ENCODE assay signal across 8 mouse cellular contexts in genomic region chr10:81174617-81175344, GRCm38 (mm10). TPM values are rescaled to one million over a fixed set of nuclear protein-coding genes. Genes with fewer than 3 reads are reported as not detected.
A peak's percentile ranks its signal among the peaks of the same experiment; 100 is the strongest.
DNase-seq lines count a peak whose midpoint lies in the region; ATAC-seq and TF ChIP-seq lines count a peak whose summit lies in the region.

No protein-coding gene starts in this region.

- TF ChIP-seq CTCF in MEL (IDR thresholded peaks at IDR 0.05 in 2 of 3, conservative IDR thresholded peaks at IDR 0.05 in 1 of 3; ENCODE audit: control insufficient read depth in 1 of 3, insufficient read depth in 1 of 3, low read depth in 2 of 3, low read length in 3 of 3, poor library complexity in 1 of 3, severe bottlenecking in 1 of 3) = peak; percentile 94 to 97 (median 95)
- peak; percentile 100 for TF ChIP-seq CTCF in lung, adult 2 months (IDR thresholded peaks at IDR 0.05; ENCODE audit: insufficient read depth, low read length)
- TF ChIP-seq CTCF in testis, adult 2 months (IDR thresholded peaks at IDR 0.05; ENCODE audit: control insufficient read depth, insufficient read depth, insufficient replicate concordance, low read depth, low read length) = peak; percentile 94; the same call in 1 of the 2 replicates

- H3K4me1 ChIP-seq in MEL (ENCODE audit: control insufficient read depth in 1 of 2, insufficient read depth in 2 of 2, low read length in 2 of 2) = peaks cover 0 to 28% of the 10 kb centered on the region in 2 experiments; a peak in 3 of 4 replicates
- peaks cover 54% of the 10 kb centered on the region for H3K4me1 ChIP-seq in forebrain, embryonic 15.5 days
- peaks cover 21% of the 10 kb centered on the region for H3K4me1 ChIP-seq in lung, adult 2 months (ENCODE audit: control insufficient read depth, insufficient read depth, low read length)
- H3K4me1 ChIP-seq in neural tube, embryonic 14.5 days (ENCODE audit: control insufficient read depth, insufficient read depth, low read length) = peaks cover 17% of the 10 kb centered on the region
- H3K4me1 ChIP-seq in testis, adult 2 months (ENCODE audit: control insufficient read depth, insufficient read depth, low read length) = peaks cover 24% of the 10 kb centered on the region

- peak overlapping the region; percentile 59 for H3K9ac ChIP-seq in MEL (ENCODE audit: control insufficient read depth, low read depth, low read length, poor library complexity, severe bottlenecking)
- H3K9ac ChIP-seq in forebrain, embryonic 15.5 days (replicated peaks) = peak overlapping the region; percentile 54
- peak overlapping the region; percentile 68 for H3K9ac ChIP-seq in neural tube, embryonic 14.5 days (replicated peaks; ENCODE audit: low read depth, low read length)

- peak overlapping the region; percentile 55 for H3K4me2 ChIP-seq in forebrain, embryonic 15.5 days (replicated peaks)
- peak overlapping the region; percentile 72 for H3K4me2 ChIP-seq in neural tube, embryonic 14.5 days (ENCODE audit: low read depth, low read length)

- WGBS in forebrain, embryonic 15.5 days = 1% methylated on average over 29 of the region's 29 CpGs
- 6% methylated on average over 29 of the region's 29 CpGs for WGBS in lung, adult 2 months
- WGBS in neural tube, embryonic 14.5 days = 1% methylated on average over 29 of the region's 29 CpGs

- peak in 1 of 2 experiments; percentile 25; a peak in 1 of 4 replicates for TF ChIP-seq POLR2A in MEL (IDR thresholded peaks at IDR 0.05; ENCODE audit: control insufficient read depth in 1 of 2, insufficient read depth in 1 of 2, low read depth in 1 of 2, low read length in 2 of 2, poor library complexity in 1 of 2)
- peak; percentile 41; the same call in 1 of the 2 replicates for TF ChIP-seq POLR2A in lung, adult 2 months (IDR thresholded peaks at IDR 0.05; ENCODE audit: borderline replicate concordance, extremely low read depth, low read depth, low read length)
- TF ChIP-seq POLR2A in testis, adult 2 months (IDR thresholded peaks at IDR 0.05; ENCODE audit: control insufficient read depth, low read depth, low read length) = no peak

- peaks cover 5 to 18% of the 10 kb centered on the region in 2 experiments for H3K36me3 ChIP-seq in MEL (ENCODE audit: control insufficient read depth in 1 of 2, insufficient read depth in 2 of 2, low read length in 2 of 2)
- peaks cover 23% of the 10 kb centered on the region for H3K36me3 ChIP-seq in forebrain, embryonic 15.5 days
- peaks cover 23% of the 10 kb centered on the region for H3K36me3 ChIP-seq in neural tube, embryonic 14.5 days (ENCODE audit: control insufficient read depth, insufficient read depth, low read length)
- H3K36me3 ChIP-seq in testis, adult 2 months (ENCODE audit: control insufficient read depth, insufficient read depth, low read length) = no peaks in the 10 kb centered on the region; the same call in none of the 2 replicates

- H3K27ac ChIP-seq in MEL (ENCODE audit: control insufficient read depth, low read depth, low read length) = peak overlapping the region; percentile 80
- H3K27ac ChIP-seq in forebrain, embryonic 15.5 days (replicated peaks) = peak overlapping the region; percentile 92
- H3K27ac ChIP-seq in neural tube, embryonic 14.5 days (ENCODE audit: low read depth, low read length) = peak overlapping the region; percentile 96
- H3K27ac ChIP-seq in testis, adult 2 months (ENCODE audit: control insufficient read depth, insufficient read depth, low read depth, low read length) = peak overlapping the region; percentile 65

- H3K4me3 ChIP-seq in MEL (ENCODE audit: control insufficient read depth in 1 of 2, insufficient read depth in 1 of 2, low read depth in 2 of 2, low read length in 2 of 2) = peak overlapping the region; percentile 58 to 66
- peak overlapping the region; percentile 36 for H3K4me3 ChIP-seq in forebrain, embryonic 15.5 days
- H3K4me3 ChIP-seq in lung, adult 2 months (replicated peaks; ENCODE audit: extremely low read depth, low read depth, low read length) = peak overlapping the region; percentile 47
- H3K4me3 ChIP-seq in neural tube, embryonic 14.5 days (ENCODE audit: low read depth, low read length) = peak overlapping the region; percentile 32
- H3K4me3 ChIP-seq in testis, adult 2 months (ENCODE audit: control insufficient read depth, low read depth, low read length) = peak overlapping the region; percentile 45

- ATAC-seq in forebrain, embryonic 15.5 days (replicated peaks) = peak; percentile 64
- peak; percentile 69 for ATAC-seq in neural tube, embryonic 14.5 days (ENCODE audit: low read depth)

- intact Hi-C loops in heart, postnatal 25 days (cut with DNase I) = loop anchor here (5.0 kb wide), 2 partner anchors 87 to 157 kb away; no protein-coding TSS in a partner anchor

- peak in 1 of 2 experiments; percentile 18; a peak in 1 of 4 replicates for TF ChIP-seq EP300 in MEL (IDR thresholded peaks at IDR 0.05; ENCODE audit: low read depth in 1 of 2, low read length in 2 of 2)

- H3K79me2 ChIP-seq in MEL (ENCODE audit: control insufficient read depth, insufficient read depth, low read length, poor library complexity) = peaks cover 33% of the 10 kb centered on the region

- TF ChIP-seq RAD21 in MEL (IDR thresholded peaks at IDR 0.05; ENCODE audit: low read depth, low read length) = peak; percentile 91

- no peaks in the 10 kb centered on the region for H3K9me3 ChIP-seq in MEL (replicated peaks; ENCODE audit: insufficient read depth, low read length)
- no peaks in the 10 kb centered on the region for H3K9me3 ChIP-seq in forebrain, embryonic 15.5 days
- H3K9me3 ChIP-seq in neural tube, embryonic 14.5 days (ENCODE audit: control insufficient read depth, low read length) = no peaks in the 10 kb centered on the region

- H3K27me3 ChIP-seq in MEL (ENCODE audit: control insufficient read depth in 1 of 2, insufficient read depth in 2 of 2, low read length in 2 of 2) = no peaks in the 10 kb centered on the region
- no peaks in the 10 kb centered on the region for H3K27me3 ChIP-seq in forebrain, embryonic 15.5 days
- H3K27me3 ChIP-seq in neural tube, embryonic 14.5 days (ENCODE audit: control insufficient read depth, insufficient read depth, low read length) = no peaks in the 10 kb centered on the region
- no peaks in the 10 kb centered on the region for H3K27me3 ChIP-seq in testis, adult 2 months (ENCODE audit: control insufficient read depth, insufficient read depth, low read length)

- DNase-seq in MEL (ENCODE audit: low read depth, low spot score) = peak; percentile 94
- peak; percentile 90 to 95 for DNase-seq in cerebellum, adult 18-20 months
- DNase-seq in heart, postnatal 25 days (ENCODE audit: low spot score) = peak; percentile 77
- peak; percentile 81 to 93 for DNase-seq in layer of hippocampus, adult 18-20 months (ENCODE audit: low spot score in 2 of 2)
- DNase-seq in lung, adult 2 months = peak; percentile 88

RNA-seq across cellular contexts. Expression of gene Eef2, which starts 1.6 kb away (rescaled TPM):
- total RNA-seq in MEL (2012; rRNA removed) = 2,850 and 2,863 TPM in 2 replicates
- 1,000 to 10,000 TPM; 3,442 to 4,586 TPM for polyA plus RNA-seq in MEL (2012; ENCODE audit: insufficient read depth in 1 of 2, insufficient read length in 2 of 2, low read depth in 1 of 2, low replicate concordance in 2 of 2, missing spikeins in 1 of 2)
- 633 and 637 TPM in 2 replicates for polyA plus RNA-seq in forebrain, embryonic 15.5 days (2015; fragmentation: Nextera tagmentation; extraction: Ambion mirVana)
- total RNA-seq in heart, postnatal 25 days (2021) = 1,000 to 10,000 TPM in 1 of 2 experiments, 100 to 1,000 TPM in 1; 925 to 1,035 TPM
- 100 to 1,000 TPM; 907 to 934 TPM for total RNA-seq in layer of hippocampus, adult 18-20 months (2021)
- 1,377 and 1,420 TPM in 2 replicates for polyA plus RNA-seq in lung, adult 2 months (2012; rRNA removed)
- 373 and 452 TPM in 2 replicates for polyA plus RNA-seq in neural tube, embryonic 14.5 days (2014; fragmentation: Nextera tagmentation; extraction: Ambion mirVana)
- polyA plus RNA-seq in testis, adult 2 months (2012; rRNA removed) = 1,507 and 1,673 TPM in 2 replicates

RNA-seq across cellular contexts. Expression of gene Pias4, which starts 7.1 kb away (rescaled TPM):
- total RNA-seq in MEL (2012; rRNA removed) = 19.5 and 21.0 TPM in 2 replicates
- polyA plus RNA-seq in MEL (2012; ENCODE audit: insufficient read depth in 1 of 2, insufficient read length in 2 of 2, low read depth in 1 of 2, low replicate concordance in 2 of 2, missing spikeins in 1 of 2) = 10 to 100 TPM in 1 of 2 experiments, not detected in 1; 40.4 TPM
- 54.9 and 57.8 TPM in 2 replicates for polyA plus RNA-seq in forebrain, embryonic 15.5 days (2015; fragmentation: Nextera tagmentation; extraction: Ambion mirVana)
- total RNA-seq in heart, postnatal 25 days (2021) = 10 to 100 TPM; 15.6 to 17.4 TPM
- 10 to 100 TPM; 27.5 to 30.8 TPM for total RNA-seq in layer of hippocampus, adult 18-20 months (2021)
- polyA plus RNA-seq in lung, adult 2 months (2012; rRNA removed) = 33.0 and 40.0 TPM in 2 replicates
- polyA plus RNA-seq in neural tube, embryonic 14.5 days (2014; fragmentation: Nextera tagmentation; extraction: Ambion mirVana) = 48.4 and 51.4 TPM in 2 replicates
- 164 and 184 TPM in 2 replicates for polyA plus RNA-seq in testis, adult 2 months (2012; rRNA removed)

RNA-seq across cellular contexts. Expression of gene Dapk3, which starts 8.0 kb away (rescaled TPM):
- 42.3 and 49.2 TPM in 2 replicates for total RNA-seq in MEL (2012; rRNA removed)
- 10 to 100 TPM in 1 of 2 experiments, not detected in 1; 79.1 TPM for polyA plus RNA-seq in MEL (2012; ENCODE audit: insufficient read depth in 1 of 2, insufficient read length in 2 of 2, low read depth in 1 of 2, low replicate concordance in 2 of 2, missing spikeins in 1 of 2)
- 56.8 and 61.3 TPM in 2 replicates for polyA plus RNA-seq in forebrain, embryonic 15.5 days (2015; fragmentation: Nextera tagmentation; extraction: Ambion mirVana)
- total RNA-seq in heart, postnatal 25 days (2021) = 10 to 100 TPM; 26.4 to 28.7 TPM
- total RNA-seq in layer of hippocampus, adult 18-20 months (2021) = 10 to 100 TPM; 71.9 to 76.4 TPM
- polyA plus RNA-seq in lung, adult 2 months (2012; rRNA removed) = 70.4 and 73.5 TPM in 2 replicates
- 64.5 and 67.3 TPM in 2 replicates for polyA plus RNA-seq in neural tube, embryonic 14.5 days (2014; fragmentation: Nextera tagmentation; extraction: Ambion mirVana)
- 52.6 and 61.6 TPM in 2 replicates for polyA plus RNA-seq in testis, adult 2 months (2012; rRNA removed)

RNA-seq across cellular contexts. Expression of gene 4930442H23Rik, which starts 8.9 kb away (rescaled TPM):
- 0.13 and 0.31 TPM in 2 replicates for total RNA-seq in MEL (2012; rRNA removed)
- under 1 TPM in 1 of 2 experiments, not detected in 1; 0.42 TPM for polyA plus RNA-seq in MEL (2012; ENCODE audit: insufficient read depth in 1 of 2, insufficient read length in 2 of 2, low read depth in 1 of 2, low replicate concordance in 2 of 2, missing spikeins in 1 of 2)
- polyA plus RNA-seq in forebrain, embryonic 15.5 days (2015; fragmentation: Nextera tagmentation; extraction: Ambion mirVana) = 0.14 and 0.19 TPM in 2 replicates
- total RNA-seq in heart, postnatal 25 days (2021) = not detected
- not detected for total RNA-seq in layer of hippocampus, adult 18-20 months (2021)
- not detected in 2 replicates for polyA plus RNA-seq in lung, adult 2 months (2012; rRNA removed)
- polyA plus RNA-seq in neural tube, embryonic 14.5 days (2014; fragmentation: Nextera tagmentation; extraction: Ambion mirVana) = not detected in 2 replicates
- 1.4 and 1.8 TPM in 2 replicates for polyA plus RNA-seq in testis, adult 2 months (2012; rRNA removed)

RNA-seq across cellular contexts. Expression of gene Nmrk2, which starts 27.1 kb away (rescaled TPM):
- total RNA-seq in MEL (2012; rRNA removed) = not detected in 2 replicates
- polyA plus RNA-seq in MEL (2012; ENCODE audit: insufficient read depth in 1 of 2, insufficient read length in 2 of 2, low read depth in 1 of 2, low replicate concordance in 2 of 2, missing spikeins in 1 of 2) = not detected
- polyA plus RNA-seq in forebrain, embryonic 15.5 days (2015; fragmentation: Nextera tagmentation; extraction: Ambion mirVana) = 0.11 TPM in 1 of 2 replicates, not detected in the other
- 10 to 100 TPM in 1 of 2 experiments, 1 to 10 TPM in 1; 6.9 to 13.4 TPM for total RNA-seq in heart, postnatal 25 days (2021)
- under 1 TPM; 0.23 to 0.27 TPM for total RNA-seq in layer of hippocampus, adult 18-20 months (2021)
- polyA plus RNA-seq in lung, adult 2 months (2012; rRNA removed) = 0.28 and 0.59 TPM in 2 replicates
- polyA plus RNA-seq in neural tube, embryonic 14.5 days (2014; fragmentation: Nextera tagmentation; extraction: Ambion mirVana) = not detected in 2 replicates
- not detected in 2 replicates for polyA plus RNA-seq in testis, adult 2 months (2012; rRNA removed)

Comparison
In these comparisons a context has a peak if more than half of its experiments do, and no peak if none do; other contexts are left out.
1. Peak in every context shown above with its lines: DNase-seq, ATAC-seq, H3K4me3 ChIP-seq and H3K27ac ChIP-seq.